Mouse (Mus musculus) heart, embryonic 16.5 days (tissue): Measurements from ENCODE around the gene Tacc2. TPM values are rescaled to one million over a fixed set of nuclear protein-coding genes. Genes with fewer than 3 reads are reported as not detected.

Experiments used
- ATAC-seq: fragments of 200-750 bp; cut with Nextera tagmentation; replicated peaks from 2 replicates; pipeline ENCODE4 v1.8.0; 2017; ENCODE audit warnings: moderate number of reproducible peaks; ENCODE audit not compliant: insufficient read depth, low FRiP score; ENCODE audit errors: extremely low read depth
- H3K27ac ChIP-seq: fragments of 300-500 bp; sonication (generic); 2 replicates; pipeline ENCODE4 v1.5.1; 2014; ENCODE audit warnings: mild to moderate bottlenecking, low read length, control low read depth, moderate library complexity
- H3K27me3 ChIP-seq: fragments of 300-500 bp; sonication (generic); 2 replicates; pipeline ENCODE4 v1.6.1; 2014; ENCODE audit warnings: low read length, mixed read lengths; ENCODE audit not compliant: control insufficient read depth, insufficient read depth
- H3K36me3 ChIP-seq: fragments of 300-500 bp; sonication (generic); 2 replicates; pipeline ENCODE4 v1.6.1; 2014; ENCODE audit not compliant: control insufficient read depth, insufficient read depth
- H3K4me1 ChIP-seq: fragments of 300-500 bp; sonication (generic); 2 replicates; pipeline ENCODE4 v1.6.1; 2014; ENCODE audit warnings: low read length, mixed read lengths; ENCODE audit not compliant: control insufficient read depth, insufficient read depth
- H3K4me2 ChIP-seq: fragments of 300-500 bp; sonication (generic); 2 replicates; pipeline ENCODE4 v1.6.1; 2014; ENCODE audit warnings: low read depth, mild to moderate bottlenecking, control low read depth, low read length
- H3K4me3 ChIP-seq: fragments of 300-500 bp; sonication (generic); 2 replicates; pipeline ENCODE4 v1.5.1; 2014; ENCODE audit warnings: mild to moderate bottlenecking, control low read depth, low read length
- H3K9ac ChIP-seq: fragments of 300-500 bp; sonication (generic); 2 replicates; pipeline ENCODE4 v1.6.1; 2014; ENCODE audit warnings: low read length, control low read depth
- H3K9me3 ChIP-seq: fragments of 300-500 bp; sonication (generic); replicated peaks from 2 replicates; pipeline ENCODE4 v1.6.1; 2016; ENCODE audit warnings: low read length; ENCODE audit not compliant: control insufficient read depth
- WGBS: fragments of 180-500 bp; shearing (Covaris S2); extraction: QIAGEN DNeasy Blood & Tissue Kit; methylation state at CpG from one replicate; pipeline ENCODE4 v1.1.7; 2014; 5-methylcytosine and 5-hydroxymethylcytosine counted together
- polyA plus RNA-seq: library from polyadenylated mRNA; unstranded; fragments of >200 nt; fragmentation: Nextera tagmentation; extraction: Ambion mirVana; gene quantifications from 2 replicates; pipeline ENCODE4 v1.2.1, GENCODE M21; 2015

Gene Tacc2
- polyA plus RNA-seq, 1 experiment from 2014 or later: 47.0 TPM

DNA sequence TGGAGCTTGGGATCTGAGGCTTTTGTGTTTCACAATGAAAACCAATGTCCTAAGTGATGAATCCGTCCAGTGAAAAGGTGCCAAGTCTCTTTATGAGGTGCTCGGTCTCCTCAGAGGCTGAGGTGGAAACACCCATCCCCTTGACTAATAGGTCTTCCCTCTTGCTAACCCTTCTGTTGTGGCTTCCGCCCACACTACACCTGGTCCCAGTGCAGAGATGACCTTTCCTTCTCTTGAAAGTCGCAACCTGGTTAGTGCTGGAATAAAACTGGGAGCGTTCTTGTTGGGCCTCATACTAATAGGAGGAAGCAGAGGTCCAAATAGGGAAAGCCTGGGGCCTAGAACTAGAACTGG lies 55.1 kb downstream of the Tacc2 start:
- Histone ChIP-seq H3K27ac (peak overlapping the region; percentile 17; the same call in 1 of the 2 replicates), H3K9me3 (no peaks in the 10 kb centered on the region), H3K36me3 (no peaks in the 10 kb centered on the region), H3K4me1 (peaks cover 35% of the 10 kb centered on the region), H3K9ac (no peak overlapping the region), H3K4me3 (no peak overlapping the region), H3K27me3 (no peaks in the 10 kb centered on the region), H3K4me2 (no peak overlapping the region)
- ATAC-seq: no peak
- WGBS: 91% methylated on average over 5 of the region's 5 CpGs

GRCm38 (mm10) chr7:130634259-130634871 lies 57.1 kb downstream of the Tacc2 start:
- WGBS: 85% methylated on average over 4 of the region's 4 CpGs
- Histone ChIP-seq H3K36me3 (no peaks in the 10 kb centered on the region), H3K4me2 (no peak overlapping the region), H3K27me3 (no peaks in the 10 kb centered on the region), H3K4me1 (peaks cover 23% of the 10 kb centered on the region), H3K4me3 (no peak overlapping the region), H3K27ac (no peak overlapping the region), H3K9ac (peak overlapping the region; percentile 15; the same call in 1 of the 2 replicates), H3K9me3 (no peaks in the 10 kb centered on the region)
- ATAC-seq: no peak

DNA sequence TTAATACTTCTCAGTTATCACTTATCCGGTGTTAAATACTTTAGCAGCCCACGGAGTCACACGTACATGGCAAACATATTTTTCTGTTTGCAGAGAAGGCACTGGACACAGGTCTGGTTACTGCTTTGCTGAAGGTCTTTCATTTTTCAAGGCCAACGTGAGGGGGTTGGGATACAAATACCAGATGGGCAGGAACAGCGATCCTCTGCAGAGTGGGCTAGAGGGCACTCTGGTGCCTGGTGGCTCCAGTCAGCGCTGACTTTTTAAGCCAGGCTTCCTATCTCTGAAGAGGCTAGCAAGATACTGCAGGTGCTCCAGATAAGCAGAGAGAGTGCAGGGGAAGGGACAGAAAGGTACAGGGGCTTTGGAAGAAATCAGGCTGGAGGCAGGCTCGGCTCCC lies 58.0 kb downstream of the Tacc2 start:
- WGBS: 27% methylated on average over 7 of the region's 7 CpGs
- Histone ChIP-seq H3K4me3 (no peak overlapping the region), H3K36me3 (no peaks in the 10 kb centered on the region), H3K4me1 (peaks cover 23% of the 10 kb centered on the region), H3K27ac (no peak overlapping the region), H3K9me3 (no peaks in the 10 kb centered on the region), H3K9ac (0 out of 2 replicates have a peak overlapping the region, but pooled peaks have one; percentile 9), H3K27me3 (no peaks in the 10 kb centered on the region), H3K4me2 (no peak overlapping the region)
- no peak for ATAC-seq

GRCm38 (mm10) chr7:130636274-130636673 lies 59.0 kb downstream of the Tacc2 start:
- H3K9ac ChIP-seq: no peak overlapping the region
- H3K9me3 ChIP-seq: no peaks in the 10 kb centered on the region
- H3K4me1 ChIP-seq: peaks cover 21% of the 10 kb centered on the region
- 75% methylated on average over 3 of the region's 3 CpGs for WGBS
- H3K4me3 ChIP-seq: no peak overlapping the region
- ATAC-seq: no peak
- no peak overlapping the region for H3K4me2 ChIP-seq
- no peaks in the 10 kb centered on the region for H3K27me3 ChIP-seq
- no peak overlapping the region for H3K27ac ChIP-seq
- H3K36me3 ChIP-seq: no peaks in the 10 kb centered on the region

GRCm38 (mm10) chr7:130636902-130637301 lies 59.7 kb downstream of the Tacc2 start:
- no peak for ATAC-seq
- no peaks in the 10 kb centered on the region for H3K36me3 ChIP-seq
- H3K4me1 ChIP-seq: peaks cover 15% of the 10 kb centered on the region
- H3K4me3 ChIP-seq: no peak overlapping the region
- WGBS: 73% methylated on average over 4 of the region's 4 CpGs
- no peak overlapping the region for H3K4me2 ChIP-seq
- no peaks in the 10 kb centered on the region for H3K9me3 ChIP-seq
- H3K27me3 ChIP-seq: no peaks in the 10 kb centered on the region
- H3K27ac ChIP-seq: no peak overlapping the region
- H3K9ac ChIP-seq: no peak overlapping the region

DNA sequence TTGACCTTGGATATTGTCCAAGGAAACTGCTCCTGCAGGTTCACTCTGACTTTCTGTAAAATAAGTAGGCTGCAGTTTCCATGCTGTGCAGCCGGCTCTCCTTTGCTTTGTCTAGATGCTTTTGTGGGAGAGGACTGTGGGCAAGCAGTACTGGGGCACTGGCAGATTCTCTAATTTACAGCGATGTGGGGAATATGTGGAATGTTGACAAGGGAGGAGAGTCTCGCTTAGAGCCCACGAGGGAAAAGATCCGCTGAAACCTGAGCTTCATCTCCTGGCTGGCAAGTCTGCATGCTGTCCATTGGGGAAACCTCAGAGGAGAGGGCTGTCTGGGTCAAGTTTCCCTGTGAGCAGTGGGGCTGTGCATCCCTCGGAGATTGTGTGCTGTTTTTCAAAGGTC lies 60.6 kb downstream of the Tacc2 start:
- no peaks in the 10 kb centered on the region for H3K36me3 ChIP-seq
- peaks cover 9% of the 10 kb centered on the region for H3K4me1 ChIP-seq
- 37% methylated on average over 6 of the region's 6 CpGs for WGBS
- H3K27me3 ChIP-seq: no peaks in the 10 kb centered on the region
- H3K4me3 ChIP-seq: no peak overlapping the region
- no peak overlapping the region for H3K9ac ChIP-seq
- no peak overlapping the region for H3K4me2 ChIP-seq
- no peak for ATAC-seq
- no peaks in the 10 kb centered on the region for H3K9me3 ChIP-seq
- H3K27ac ChIP-seq: no peak overlapping the region

GRCm38 (mm10) chr7:130640681-130641080 lies 63.4 kb downstream of the Tacc2 start:
- Histone ChIP-seq H3K9ac (no peak overlapping the region), H3K27ac (no peak overlapping the region), H3K36me3 (no peaks in the 10 kb centered on the region), H3K4me1 (peaks cover 3% of the 10 kb centered on the region; the same call in 1 of the 2 replicates), H3K27me3 (no peaks in the 10 kb centered on the region), H3K4me2 (no peak overlapping the region), H3K4me3 (no peak overlapping the region), H3K9me3 (no peaks in the 10 kb centered on the region)
- ATAC-seq: no peak
- WGBS: 59% methylated on average over 9 of the region's 9 CpGs

DNA sequence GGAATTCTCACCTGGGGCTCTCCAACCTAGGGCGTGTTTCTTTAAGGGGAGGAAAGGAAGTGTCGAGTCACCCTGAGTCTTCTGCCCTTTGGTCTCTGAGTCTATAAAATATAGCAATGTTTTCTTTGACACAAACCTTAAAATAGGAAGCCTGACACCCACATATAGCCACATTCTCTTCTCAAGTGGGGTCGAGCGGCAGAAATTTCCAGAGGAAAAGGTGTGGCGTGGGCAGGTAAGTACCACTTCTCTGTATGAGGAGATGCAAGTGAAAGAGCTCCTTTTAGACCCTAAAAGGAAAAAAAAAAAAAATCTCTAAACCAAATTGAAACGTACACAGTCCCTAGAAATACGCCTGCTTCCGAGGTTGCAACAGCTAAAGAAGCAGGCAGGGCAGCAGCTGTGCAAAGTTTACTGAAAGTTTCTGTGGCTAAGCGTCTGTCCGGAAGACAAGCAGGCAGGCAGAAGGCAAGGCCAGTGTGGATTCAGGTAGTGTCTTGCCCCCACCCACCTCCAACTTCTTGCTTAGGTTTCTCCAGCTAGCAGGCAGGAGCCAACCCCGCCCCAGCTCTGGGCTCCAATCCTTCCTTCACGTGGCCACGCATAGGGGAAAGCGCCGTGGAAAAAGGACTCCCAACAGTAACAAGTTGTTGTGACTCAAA lies 68.2 kb downstream of the Tacc2 start:
- peak; percentile 37 for ATAC-seq
- H3K4me1 ChIP-seq: peaks cover 32% of the 10 kb centered on the region
- peak overlapping the region; percentile 100 for H3K27ac ChIP-seq
- H3K4me3 ChIP-seq: peak overlapping the region; percentile 80
- 11% methylated on average over 15 of the region's 15 CpGs for WGBS
- H3K36me3 ChIP-seq: no peaks in the 10 kb centered on the region
- H3K9ac ChIP-seq: peak overlapping the region; percentile 98
- H3K4me2 ChIP-seq: peak overlapping the region; percentile 86
- H3K27me3 ChIP-seq: no peaks in the 10 kb centered on the region
- no peaks in the 10 kb centered on the region for H3K9me3 ChIP-seq

GRCm38 (mm10) chr7:130645994-130646761 lies 68.9 kb downstream of the Tacc2 start:
- Histone ChIP-seq H3K4me1 (peaks cover 38% of the 10 kb centered on the region), H3K9ac (peak overlapping the region; percentile 98), H3K9me3 (no peaks in the 10 kb centered on the region), H3K27ac (peak overlapping the region; percentile 100), H3K4me3 (peak overlapping the region; percentile 80), H3K36me3 (no peaks in the 10 kb centered on the region), H3K27me3 (no peaks in the 10 kb centered on the region), H3K4me2 (peak overlapping the region; percentile 86)
- WGBS: under 1% methylated on average over 54 of the region's 55 CpGs
- ATAC-seq: peak; percentile 82
